Mouse (Mus musculus) CH12.LX (cell line): ENCODE measurements around the gene Plvap. TPM values are rescaled to one million over a fixed set of nuclear protein-coding genes. Genes with fewer than 3 reads are reported as not detected.

Experiments used
- DNase-seq: peaks from one replicate; pipeline ENCODE4 v3.0.0-alpha.2; 2013; ENCODE audit errors: extremely low read depth
- H3K27ac ChIP-seq: 2 replicates; pipeline ENCODE4 v1.5.1; 2012; ENCODE audit warnings: low read depth, mild to moderate bottlenecking, control low read depth, moderate library complexity; ENCODE audit not compliant: insufficient read depth
- H3K27me3 ChIP-seq: replicated peaks from 2 replicates; pipeline ENCODE3; 2012; ENCODE audit warnings: inconsistent platforms
- H3K36me3 ChIP-seq, 2 experiments: replicated peaks in 1 of 2; 2 replicates each; pipeline versions ENCODE3 to v1.6.1; 2012; ENCODE audit warnings: inconsistent platforms in 1 of 2, low read length in 1 of 2, mild to moderate bottlenecking in 1 of 2, mixed read lengths in 1 of 2, moderate library complexity in 1 of 2; ENCODE audit not compliant: control insufficient read depth in 1 of 2, insufficient read depth in 1 of 2
- H3K4me1 ChIP-seq, 2 experiments: 2 replicates each; pipeline ENCODE4 v1.6.1; 2012; ENCODE audit warnings: inconsistent platforms in 1 of 2, moderate library complexity in 1 of 2; ENCODE audit not compliant: insufficient read depth in 2 of 2, control insufficient read depth in 1 of 2
- H3K4me2 ChIP-seq: 2 replicates; pipeline ENCODE4 v1.6.1; 2012; ENCODE audit warnings: low read depth, mild to moderate bottlenecking, control low read depth; ENCODE audit not compliant: poor library complexity, insufficient read depth, severe bottlenecking
- H3K4me3 ChIP-seq, 3 experiments: fragments of 150-350 bp in 1 of 3; sonication (generic) in 1 of 3; replicated peaks in 1 of 3; 2 replicates each; pipeline versions ENCODE3 to v1.5.1; 2011 to 2012; ENCODE audit warnings: low read depth in 2 of 3, low read length in 2 of 3, mild to moderate bottlenecking in 2 of 3, moderate library complexity in 2 of 3, control low read depth in 1 of 3, improper control_type of control experiment in 1 of 3, inconsistent platforms in 1 of 3, mixed read lengths in 1 of 3; ENCODE audit not compliant: poor library complexity in 1 of 3
- H3K79me2 ChIP-seq: replicated peaks from 2 replicates; pipeline ENCODE4 v1.6.1; 2012; ENCODE audit warnings: mild to moderate bottlenecking, moderate library complexity; ENCODE audit not compliant: control insufficient read depth, poor library complexity, insufficient read depth, severe bottlenecking; ENCODE audit errors: extremely low read depth
- H3K9ac ChIP-seq: 2 replicates; pipeline ENCODE4 v1.6.1; 2012; ENCODE audit warnings: low read depth, mild to moderate bottlenecking, control low read depth, moderate library complexity; ENCODE audit not compliant: insufficient read depth
- H3K9me3 ChIP-seq: replicated peaks from 2 replicates; pipeline ENCODE3; 2012; ENCODE audit warnings: low read length, inconsistent platforms, mixed read lengths
- CHD2 ChIP-seq: IDR thresholded peaks from 2 replicates; pipeline ENCODE4 v1.6.1; 2011; ENCODE audit warnings: low read length, improper control_type of control experiment
- E2F4 ChIP-seq: IDR thresholded peaks from 2 replicates; pipeline ENCODE4 v1.6.1; 2011; ENCODE audit warnings: low read depth, low read length, improper control_type of control experiment; ENCODE audit not compliant: insufficient replicate concordance
- IRF4 ChIP-seq: IDR thresholded peaks from 2 replicates; pipeline ENCODE4 v1.6.1; 2014; ENCODE audit warnings: low read depth, mild to moderate bottlenecking, inconsistent platforms, low read length, improper control_type of control experiment
- JUN ChIP-seq: IDR thresholded peaks from 2 replicates; pipeline ENCODE4 v1.6.1; 2011; ENCODE audit warnings: low read depth, mild to moderate bottlenecking, low read length, improper control_type of control experiment, moderate library complexity; ENCODE audit not compliant: insufficient read depth
- MXI1 ChIP-seq: IDR thresholded peaks from 2 replicates; pipeline ENCODE4 v1.6.1; 2011; ENCODE audit warnings: mild to moderate bottlenecking, low read depth, low read length, improper control_type of control experiment
- RAD21 ChIP-seq: IDR thresholded peaks from 2 replicates; pipeline ENCODE4 v1.6.1; 2011; ENCODE audit warnings: low read depth, mild to moderate bottlenecking, low read length, improper control_type of control experiment, moderate library complexity
- USF2 ChIP-seq: conservative IDR thresholded peaks from 2 replicates; pipeline ENCODE4 v1.6.1; 2011; ENCODE audit warnings: low read depth, low read length, improper control_type of control experiment
- ZNF384 ChIP-seq: IDR thresholded peaks from 2 replicates; pipeline ENCODE4 v1.6.1; 2012; ENCODE audit warnings: low read depth, low read length, improper control_type of control experiment, inconsistent platforms
- dilution Hi-C: fragments of 300-500 bp; cut with MboI; formaldehyde crosslinking; loops from 2 replicates; pipeline ENCODE4 v1.14.3; 2020; ENCODE audit warnings: low sequenced_read_pairs; ENCODE audit not compliant: extremely low pct_unique_long_range_greater_than_20kb, extremely low pct_ligation_motif_present
- in situ Hi-C: fragments of 300-500 bp; cut with MboI; formaldehyde crosslinking; loops from 3 replicates; pipeline ENCODE4 v1.14.3; 2019; ENCODE audit warnings: low sequenced_read_pairs, low pct_ligation_motif_present, low pct_unique_long_range_greater_than_20kb, mixed read lengths
- polyA plus RNA-seq: library from polyadenylated mRNA; unstranded; fragments of >175 nt; gene quantifications from 2 replicates; pipeline ENCODE4 v1.2.1, GENCODE M21; 2012; ENCODE audit warnings: low read depth; ENCODE audit not compliant: insufficient read length
- total RNA-seq, 2 experiments: library from RNA; depleted of rRNA; stranded (reverse); fragments of 300-350 nt in 1 of 2; fragments of >200 nt in 1 of 2; gene quantifications; 2 replicates each; pipeline ENCODE4 v1.2.3; 2012 to 2014

Gene Plvap
- total and polyA plus RNA-seq, 3 experiments, result 0.04 to 0.27 TPM; not detected in 1

GRCm38 (mm10) chr8:71451337-71451736 lies 60.2 kb downstream of the Plvap start:
- Histone ChIP-seq H3K4me2 (no peak overlapping the region), H3K27me3 (no peaks in the 10 kb centered on the region), H3K4me3 (no peak overlapping the region), H3K27ac (no peak overlapping the region), H3K79me2 (no peaks in the 10 kb centered on the region), H3K9ac (no peak overlapping the region), H3K36me3 (no peaks in the 10 kb centered on the region), H3K4me1 (peaks cover 12 to 25% of the 10 kb centered on the region in 2 experiments), H3K9me3 (peaks cover 18% of the 10 kb centered on the region)
- TF ChIP-seq MXI1, result no peak
- TF ChIP-seq CHD2, result peak; percentile 33; the same call in 1 of the 2 replicates
- TF ChIP-seq JUN, result no peak
- TF ChIP-seq E2F4, result no peak
- no peak for TF ChIP-seq RAD21
- no peak for TF ChIP-seq IRF4
- TF ChIP-seq ZNF384, result no peak
- no peak for TF ChIP-seq USF2
- in situ Hi-C loops (no loop called here), dilution Hi-C loops (no loop called here)
- no peak for DNase-seq

Other genes starting within 250 kb of the Plvap start
Only the 20 nearest of the 27 such genes appear.
- 118 and 130 TPM in 2 replicates for gene Use1, start 144.9 kb downstream of the Plvap start, total RNA-seq (2012; rRNA removed)
- 69.6 and 78.4 TPM in 2 replicates for gene Use1, start 144.9 kb downstream of the Plvap start, total RNA-seq (2014; rRNA removed)
- gene Use1, start 144.9 kb downstream of the Plvap start, polyA plus RNA-seq, result 98.7 and 111 TPM in 2 replicates
- 7.1 and 8.9 TPM in 2 replicates for gene Ocel1, start 140.5 kb downstream of the Plvap start, total RNA-seq (2012; rRNA removed)
- gene Ocel1, start 140.5 kb downstream of the Plvap start, total RNA-seq (2014; rRNA removed), result 4.4 and 4.8 TPM in 2 replicates
- 4.5 and 7.4 TPM in 2 replicates for gene Ocel1, start 140.5 kb downstream of the Plvap start, polyA plus RNA-seq
- gene Nr2f6, start 129.8 kb downstream of the Plvap start, total RNA-seq (2012; rRNA removed), result 25.2 and 25.3 TPM in 2 replicates
- gene Nr2f6, start 129.8 kb downstream of the Plvap start, total RNA-seq (2014; rRNA removed), result 11.8 and 13.1 TPM in 2 replicates
- gene Nr2f6, start 129.8 kb downstream of the Plvap start, polyA plus RNA-seq, result 14.2 and 15.6 TPM in 2 replicates
- not detected in 2 replicates for gene Ushbp1, start 116.0 kb downstream of the Plvap start, total RNA-seq (2012; rRNA removed)
- not detected in 2 replicates for gene Ushbp1, start 116.0 kb downstream of the Plvap start, total RNA-seq (2014; rRNA removed)
- not detected in 2 replicates for gene Ushbp1, start 116.0 kb downstream of the Plvap start, polyA plus RNA-seq
- 66.0 and 67.3 TPM in 2 replicates for gene Babam1, start 114.9 kb downstream of the Plvap start, total RNA-seq (2012; rRNA removed)
- 47.6 and 56.7 TPM in 2 replicates for gene Babam1, start 114.9 kb downstream of the Plvap start, total RNA-seq (2014; rRNA removed)
- gene Babam1, start 114.9 kb downstream of the Plvap start, polyA plus RNA-seq, result 132 and 137 TPM in 2 replicates
- gene Ankle1, start 105.7 kb downstream of the Plvap start, total RNA-seq (2012; rRNA removed), result 17.9 and 24.7 TPM in 2 replicates
- gene Ankle1, start 105.7 kb downstream of the Plvap start, total RNA-seq (2014; rRNA removed), result 9.0 and 9.4 TPM in 2 replicates
- 17.4 and 17.6 TPM in 2 replicates for gene Ankle1, start 105.7 kb downstream of the Plvap start, polyA plus RNA-seq
- gene Abhd8, start 48.1 kb downstream of the Plvap start, total RNA-seq (2012; rRNA removed), result 28.2 and 33.2 TPM in 2 replicates
- gene Abhd8, start 48.1 kb downstream of the Plvap start, total RNA-seq (2014; rRNA removed), result 8.5 and 8.9 TPM in 2 replicates
- gene Abhd8, start 48.1 kb downstream of the Plvap start, polyA plus RNA-seq, result 5.2 and 6.0 TPM in 2 replicates
- 150 and 180 TPM in 2 replicates for gene Mrpl34, start 46.8 kb downstream of the Plvap start, total RNA-seq (2012; rRNA removed)
- 80.1 and 94.4 TPM in 2 replicates for gene Mrpl34, start 46.8 kb downstream of the Plvap start, total RNA-seq (2014; rRNA removed)
- gene Mrpl34, start 46.8 kb downstream of the Plvap start, polyA plus RNA-seq, result 123 and 133 TPM in 2 replicates
- 59.3 and 62.8 TPM in 2 replicates for gene Dda1, start 42.6 kb downstream of the Plvap start, total RNA-seq (2012; rRNA removed)
- gene Dda1, start 42.6 kb downstream of the Plvap start, total RNA-seq (2014; rRNA removed), result 49.8 and 57.4 TPM in 2 replicates
- 65.8 and 78.1 TPM in 2 replicates for gene Dda1, start 42.6 kb downstream of the Plvap start, polyA plus RNA-seq
- gene Ano8, start 25.8 kb downstream of the Plvap start, total RNA-seq (2012; rRNA removed), result 5.5 and 6.7 TPM in 2 replicates
- gene Ano8, start 25.8 kb downstream of the Plvap start, total RNA-seq (2014; rRNA removed), result 1.8 and 1.9 TPM in 2 replicates
- gene Ano8, start 25.8 kb downstream of the Plvap start, polyA plus RNA-seq, result 1.8 and 2.1 TPM in 2 replicates
- gene Gtpbp3, start 23.6 kb downstream of the Plvap start, total RNA-seq (2012; rRNA removed), result 26.7 and 29.0 TPM in 2 replicates
- 19.5 and 20.7 TPM in 2 replicates for gene Gtpbp3, start 23.6 kb downstream of the Plvap start, total RNA-seq (2014; rRNA removed)
- 17.4 and 21.6 TPM in 2 replicates for gene Gtpbp3, start 23.6 kb downstream of the Plvap start, polyA plus RNA-seq
- gene Ccdc194, start 14.0 kb upstream of the Plvap start, total RNA-seq (2012; rRNA removed), result not detected in 2 replicates
- not detected in 2 replicates for gene Ccdc194, start 14.0 kb upstream of the Plvap start, total RNA-seq (2014; rRNA removed)
- not detected in 2 replicates for gene Ccdc194, start 14.0 kb upstream of the Plvap start, polyA plus RNA-seq
- gene Bst2, start 25.7 kb upstream of the Plvap start, total RNA-seq (2012; rRNA removed), result 404 and 424 TPM in 2 replicates
- 304 and 321 TPM in 2 replicates for gene Bst2, start 25.7 kb upstream of the Plvap start, total RNA-seq (2014; rRNA removed)
- 214 and 243 TPM in 2 replicates for gene Bst2, start 25.7 kb upstream of the Plvap start, polyA plus RNA-seq
- 113 and 128 TPM in 2 replicates for gene Mvb12a, start 31.2 kb upstream of the Plvap start, total RNA-seq (2012; rRNA removed)
- 149 and 157 TPM in 2 replicates for gene Mvb12a, start 31.2 kb upstream of the Plvap start, total RNA-seq (2014; rRNA removed)
- 80.5 and 82.1 TPM in 2 replicates for gene Mvb12a, start 31.2 kb upstream of the Plvap start, polyA plus RNA-seq
- 0.21 and 0.51 TPM in 2 replicates for gene Tmem221, start 47.1 kb upstream of the Plvap start, total RNA-seq (2012; rRNA removed)
- gene Tmem221, start 47.1 kb upstream of the Plvap start, total RNA-seq (2014; rRNA removed), result not detected in 2 replicates
- not detected in 2 replicates for gene Tmem221, start 47.1 kb upstream of the Plvap start, polyA plus RNA-seq
- gene Nxnl1, start 54.8 kb upstream of the Plvap start, total RNA-seq (2012; rRNA removed), result 0.04 TPM in 1 of 2 replicates, not detected in the other
- not detected in 2 replicates for gene Nxnl1, start 54.8 kb upstream of the Plvap start, total RNA-seq (2014; rRNA removed)
- 0.08 TPM in 1 of 2 replicates, not detected in the other for gene Nxnl1, start 54.8 kb upstream of the Plvap start, polyA plus RNA-seq
- gene Slc27a1, start 57.1 kb upstream of the Plvap start, total RNA-seq (2012; rRNA removed), result 2.7 and 4.0 TPM in 2 replicates
- 1.8 and 2.3 TPM in 2 replicates for gene Slc27a1, start 57.1 kb upstream of the Plvap start, total RNA-seq (2014; rRNA removed)
- gene Slc27a1, start 57.1 kb upstream of the Plvap start, polyA plus RNA-seq, result 2.3 and 2.4 TPM in 2 replicates
- 183 and 215 TPM in 2 replicates for gene Pgls, start 80.4 kb upstream of the Plvap start, total RNA-seq (2012; rRNA removed)
- gene Pgls, start 80.4 kb upstream of the Plvap start, total RNA-seq (2014; rRNA removed), result 94.2 and 118 TPM in 2 replicates
- 72.5 and 74.9 TPM in 2 replicates for gene Pgls, start 80.4 kb upstream of the Plvap start, polyA plus RNA-seq
- 95.2 and 136 TPM in 2 replicates for gene Fam129c, start 85.9 kb upstream of the Plvap start, total RNA-seq (2012; rRNA removed)
- gene Fam129c, start 85.9 kb upstream of the Plvap start, total RNA-seq (2014; rRNA removed), result 86.3 and 89.2 TPM in 2 replicates
- 92.8 and 98.6 TPM in 2 replicates for gene Fam129c, start 85.9 kb upstream of the Plvap start, polyA plus RNA-seq
- 85.3 and 92.0 TPM in 2 replicates for gene Colgalt1, start 99.2 kb upstream of the Plvap start, total RNA-seq (2012; rRNA removed)
- gene Colgalt1, start 99.2 kb upstream of the Plvap start, total RNA-seq (2014; rRNA removed), result 68.7 and 72.0 TPM in 2 replicates
- gene Colgalt1, start 99.2 kb upstream of the Plvap start, polyA plus RNA-seq, result 72.0 and 73.7 TPM in 2 replicates